26 mouse cellular contexts compared by ENCODE assay signal in the genomic region with DNA sequence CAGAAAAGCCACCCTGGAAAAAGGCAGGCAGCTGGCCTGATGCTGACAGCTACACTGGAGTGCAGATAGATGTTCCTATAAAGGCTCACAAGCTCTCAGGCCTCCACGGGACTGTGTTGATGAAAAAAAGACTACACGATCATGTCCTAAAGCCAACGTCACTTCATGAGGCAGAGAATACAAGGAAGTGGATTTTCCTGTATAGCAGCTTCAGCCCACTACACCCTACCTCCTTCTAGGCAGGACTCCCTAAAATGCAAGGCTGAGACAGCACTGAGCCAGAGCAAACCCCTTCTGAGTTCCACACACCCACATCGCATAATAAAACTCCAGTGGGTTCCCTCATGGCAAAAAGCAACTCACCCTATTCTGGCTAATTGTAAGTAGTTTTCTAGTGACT. TPM values are rescaled to one million over a fixed set of nuclear protein-coding genes. Genes with fewer than 3 reads are reported as not detected.
A peak's percentile ranks its signal among the peaks of the same experiment; 100 is the strongest.
DNase-seq lines count a peak whose midpoint lies in the region; ATAC-seq and TF ChIP-seq lines count a peak whose summit lies in the region.
"Had no signal": no experiment of that assay in that cellular context is flagged by ENCODE, and none has a peak within 500 bp of the region (broad histone marks: within the 10 kb centered on the region; RNA-seq: fewer than 3 reads in every experiment).

No protein-coding gene starts in this region.

- peaks cover 37% of the 10 kb centered on the region for H3K36me3 ChIP-seq in heart, embryonic 15.5 days
- peaks cover 31% of the 10 kb centered on the region for H3K36me3 ChIP-seq in lung, postnatal 0 days (ENCODE audit: insufficient read depth, low read length)
- H3K36me3 ChIP-seq in liver, postnatal 0 days (replicated peaks; ENCODE audit: insufficient read depth, low read length) = peaks cover 69% of the 10 kb centered on the region
- peaks cover 22% of the 10 kb centered on the region for H3K36me3 ChIP-seq in stomach, postnatal 0 days (ENCODE audit: control insufficient read depth, insufficient read depth, low read length)

- TF ChIP-seq CTCF in lung, postnatal 0 days (IDR thresholded peaks at IDR 0.05) = no peak
- no peak for TF ChIP-seq CTCF in liver, postnatal 0 days (IDR thresholded peaks at IDR 0.05; ENCODE audit: low read depth)
- TF ChIP-seq CTCF in stomach, postnatal 0 days (IDR thresholded peaks at IDR 0.05; ENCODE audit: low read depth) = no peak

- H3K4me3 ChIP-seq in heart, embryonic 15.5 days = no peak overlapping the region
- H3K4me3 ChIP-seq in lung, postnatal 0 days (ENCODE audit: low read depth, low read length) = no peak overlapping the region
- H3K4me3 ChIP-seq in liver, postnatal 0 days (ENCODE audit: low read depth, low read length) = no peak overlapping the region
- no peak overlapping the region for H3K4me3 ChIP-seq in stomach, postnatal 0 days (ENCODE audit: low read depth, low read length)
- H3K4me3 ChIP-seq: forebrain, embryonic 10.5 days; hindbrain, embryonic 13.5 days; myocyte; neural tube, embryonic 13.5 days had no signal

- no peak for DNase-seq in heart, adult 8-10 months (ENCODE audit: low spot score)
- DNase-seq in lung, postnatal 0 days (ENCODE audit: low spot score) = peak; percentile 55
- DNase-seq in lung, postnatal 4 days = no peak
- no peak for DNase-seq in liver, postnatal 0 days
- no peak for DNase-seq in stomach, postnatal 0 days (ENCODE audit: low spot score)
- DNase-seq in testis, postnatal 10 days (ENCODE audit: low spot score) = no peak
- DNase-seq: adrenal gland, postnatal 10 days; cerebellum, adult 8-10 months; cerebellum, postnatal 36 days; gastrocnemius, postnatal 14 days; heart, postnatal 10 days; kidney, adult 8-10 months; kidney, postnatal 14 days; retina, postnatal 1 day; right cerebral cortex, postnatal 25 days; thymus, adult 2 months; thymus, postnatal 4 days had no signal

- no peaks in the 10 kb centered on the region for H3K9me3 ChIP-seq in heart, embryonic 15.5 days (replicated peaks)
- no peaks in the 10 kb centered on the region for H3K9me3 ChIP-seq in lung, postnatal 0 days (ENCODE audit: low read length)
- no peaks in the 10 kb centered on the region for H3K9me3 ChIP-seq in liver, postnatal 0 days (ENCODE audit: low read length)
- H3K9me3 ChIP-seq in stomach, postnatal 0 days (ENCODE audit: control insufficient read depth, low read length) = no peaks in the 10 kb centered on the region
- H3K9me3 ChIP-seq: forebrain, embryonic 10.5 days; hindbrain, embryonic 13.5 days; neural tube, embryonic 13.5 days had no signal

- H3K4me2 ChIP-seq in heart, embryonic 15.5 days = no peak overlapping the region
- H3K4me2 ChIP-seq in lung, postnatal 0 days (replicated peaks; ENCODE audit: low read depth, low read length) = no peak overlapping the region
- no peak overlapping the region for H3K4me2 ChIP-seq in liver, postnatal 0 days (ENCODE audit: low read depth, low read length)
- no peak overlapping the region for H3K4me2 ChIP-seq in stomach, postnatal 0 days (replicated peaks; ENCODE audit: low read depth)
- H3K4me2 ChIP-seq: hindbrain, embryonic 13.5 days; neural tube, embryonic 13.5 days had no signal

- 57% methylated on average over 4 of the region's 4 CpGs for WGBS in heart, embryonic 15.5 days
- 49% methylated on average over 4 of the region's 4 CpGs for WGBS in lung, postnatal 0 days
- WGBS in liver, postnatal 0 days (ENCODE audit: insufficient replicate concordance) = 70% methylated on average over 4 of the region's 4 CpGs
- WGBS in stomach, postnatal 0 days = 43% methylated on average over 4 of the region's 4 CpGs

- H3K9ac ChIP-seq in heart, embryonic 15.5 days = no peak overlapping the region
- H3K9ac ChIP-seq in lung, postnatal 0 days (replicated peaks; ENCODE audit: low read depth) = no peak overlapping the region
- no peak overlapping the region for H3K9ac ChIP-seq in liver, postnatal 0 days (replicated peaks)
- no peak overlapping the region for H3K9ac ChIP-seq in stomach, postnatal 0 days (ENCODE audit: low read length)
- H3K9ac ChIP-seq: hindbrain, embryonic 13.5 days; neural tube, embryonic 13.5 days had no signal

- H3K27me3 ChIP-seq in heart, embryonic 15.5 days = no peaks in the 10 kb centered on the region
- no peaks in the 10 kb centered on the region for H3K27me3 ChIP-seq in lung, postnatal 0 days (replicated peaks; ENCODE audit: insufficient read depth, low read length)
- no peaks in the 10 kb centered on the region for H3K27me3 ChIP-seq in liver, postnatal 0 days (ENCODE audit: insufficient read depth, low read length)
- no peaks in the 10 kb centered on the region for H3K27me3 ChIP-seq in stomach, postnatal 0 days (ENCODE audit: control insufficient read depth, insufficient read depth, low read length)
- H3K27me3 ChIP-seq: hindbrain, embryonic 13.5 days; neural tube, embryonic 13.5 days had no signal

- ATAC-seq in heart, embryonic 15.5 days (replicated peaks; ENCODE audit: insufficient number of reproducible peaks, insufficient read depth, low FRiP score, low read depth) = no peak
- no peak; the same call in 1 of the 2 replicates for ATAC-seq in lung, postnatal 0 days
- no peak for ATAC-seq in liver, postnatal 0 days
- ATAC-seq in stomach, postnatal 0 days (ENCODE audit: low FRiP score, low TSS enrichment) = 0 out of 2 replicates have a peak, but pooled peaks have one; percentile 22
- ATAC-seq: activated CD4-positive, CD25-positive, alpha-beta regulatory T cell, adult 4 months; forebrain, embryonic 16.5 days; midbrain, embryonic 16.5 days had no signal

- peaks cover 65% of the 10 kb centered on the region for H3K4me1 ChIP-seq in heart, embryonic 15.5 days (replicated peaks)
- H3K4me1 ChIP-seq in lung, postnatal 0 days (ENCODE audit: insufficient read depth, low read depth, low read length) = peaks cover 3% of the 10 kb centered on the region; the same call in 1 of the 2 replicates
- H3K4me1 ChIP-seq in liver, postnatal 0 days (ENCODE audit: insufficient read depth) = peaks cover 32% of the 10 kb centered on the region
- no peaks in the 10 kb centered on the region for H3K4me1 ChIP-seq in stomach, postnatal 0 days (replicated peaks; ENCODE audit: control insufficient read depth, insufficient read depth)

- H3K27ac ChIP-seq in heart, embryonic 15.5 days = peak overlapping the region; percentile 5; the same call in 1 of the 2 replicates
- peak overlapping the region; percentile 64 for H3K27ac ChIP-seq in lung, postnatal 0 days (ENCODE audit: low read length)
- peak overlapping the region; percentile 11; the same call in 1 of the 2 replicates for H3K27ac ChIP-seq in liver, postnatal 0 days (ENCODE audit: low read depth)
- H3K27ac ChIP-seq in stomach, postnatal 0 days (replicated peaks) = peak overlapping the region; percentile 80
- H3K27ac ChIP-seq: forebrain, embryonic 10.5 days; hindbrain, embryonic 13.5 days; macrophage; neural tube, embryonic 13.5 days had no signal

- TF ChIP-seq EP300 in lung, postnatal 0 days (IDR thresholded peaks at IDR 0.05) = no peak
- TF ChIP-seq EP300 in liver, postnatal 0 days (IDR thresholded peaks at IDR 0.05; ENCODE audit: low read depth) = no peak
- no peak for TF ChIP-seq EP300 in stomach, postnatal 0 days (optimal IDR thresholded peaks at IDR 0.05)

RNA-seq across cellular contexts. Expression of gene Rac1, which starts 16.3 kb away (rescaled TPM):
- 322 and 367 TPM in 2 replicates for polyA plus RNA-seq in heart, embryonic 15.5 days (2015; fragmentation: Nextera tagmentation; extraction: Ambion mirVana)
- total RNA-seq in heart, adult 8-10 months (2022) = 100 to 1,000 TPM; 207 to 235 (median 219) TPM
- polyA plus RNA-seq in lung, postnatal 0 days (2015; fragmentation: Nextera tagmentation; extraction: Ambion mirVana) = 439 and 450 TPM in 2 replicates
- 162 and 173 TPM in 2 replicates for polyA plus RNA-seq in liver, postnatal 0 days (2015; fragmentation: Nextera tagmentation; extraction: Ambion mirVana)
- polyA plus RNA-seq in stomach, postnatal 0 days (2015; fragmentation: Nextera tagmentation; extraction: Ambion mirVana) = 345 and 377 TPM in 2 replicates

RNA-seq across cellular contexts. Expression of gene Daglb, which starts 47.2 kb away (rescaled TPM):
- polyA plus RNA-seq in heart, embryonic 15.5 days (2015; fragmentation: Nextera tagmentation; extraction: Ambion mirVana) = 7.9 and 9.3 TPM in 2 replicates
- 1 to 10 TPM; 8.1 to 9.3 (median 8.8) TPM for total RNA-seq in heart, adult 8-10 months (2022)
- polyA plus RNA-seq in lung, postnatal 0 days (2015; fragmentation: Nextera tagmentation; extraction: Ambion mirVana) = 5.9 and 6.0 TPM in 2 replicates
- 4.8 and 5.6 TPM in 2 replicates for polyA plus RNA-seq in liver, postnatal 0 days (2015; fragmentation: Nextera tagmentation; extraction: Ambion mirVana)
- 5.5 and 5.9 TPM in 2 replicates for polyA plus RNA-seq in stomach, postnatal 0 days (2015; fragmentation: Nextera tagmentation; extraction: Ambion mirVana)

Comparison
In these comparisons a context has a peak if more than half of its experiments do, and no peak if none do; other contexts are left out.
1. H3K27ac ChIP-seq: peak in every context shown above with its lines; median percentile 80 in stomach, postnatal 0 days; 64 in lung, postnatal 0 days; 11 in liver, postnatal 0 days; 5 in heart, embryonic 15.5 days.